Mouse (Mus musculus) spleen, adult 18-20 months (tissue): ENCODE measurements at regions not wholly inside any gene's neighbourhood (a gene's known extent, or its start where the extent isn't known, plus 50 kb on each side); places are given as distances from the start of the nearest gene placed in this dataset.

Experiments used
- DNase-seq, 2 experiments: peaks; one replicate each; pipeline ENCODE4 v3.0.0; 2022; ENCODE audit warnings: mixed read lengths in 2 of 2

- DNase-seq, result no peak
Measured at GRCm38 (mm10) chr6:117427351-117428142, 259.2 kb downstream of the Cxcl12 start.

DNA sequence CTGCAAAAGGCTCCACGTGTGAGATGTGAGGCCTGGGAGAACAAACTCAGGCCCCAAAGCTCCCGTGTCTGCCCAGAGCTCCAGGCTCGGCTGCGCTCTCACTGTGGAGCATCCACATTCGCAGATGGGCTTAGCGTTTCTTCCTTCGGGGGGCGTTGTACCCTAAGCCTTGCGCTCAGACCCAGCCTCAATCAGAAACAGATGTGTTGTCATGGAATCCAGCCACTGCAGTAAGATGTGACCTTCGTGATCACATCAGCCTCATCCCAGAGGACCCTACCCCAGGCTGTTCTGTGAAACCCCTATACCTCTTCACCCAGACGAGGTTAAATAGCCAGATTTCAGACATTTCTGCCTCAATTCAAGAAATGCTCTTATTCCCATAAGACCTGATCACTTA is 260.1 kb downstream of the Cxcl12 start:
- no peak for DNase-seq

GRCm38 (mm10) chr6:117430876-117431781 is 262.8 kb downstream of the Cxcl12 start:
- peak; percentile 68 to 72 for DNase-seq

DNA sequence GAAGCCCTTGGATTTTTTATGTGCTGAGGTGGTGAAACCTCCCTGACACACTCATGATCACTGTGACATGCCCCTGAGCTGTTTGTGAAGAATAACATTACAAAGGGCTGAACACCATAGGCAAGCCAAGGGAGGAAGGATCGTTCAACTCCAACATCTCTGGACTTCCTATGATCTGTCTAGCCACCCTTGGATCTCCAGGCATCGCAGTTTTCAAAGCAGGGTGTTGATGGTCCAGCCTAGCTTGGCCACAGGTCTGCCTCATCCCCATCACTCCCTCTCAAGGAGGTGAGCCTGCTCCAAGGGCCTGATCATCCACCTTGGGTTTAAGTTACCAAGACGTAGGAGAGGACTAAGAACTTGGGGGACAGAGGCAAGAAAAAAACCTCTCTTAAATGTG is 268.5 kb downstream of the Cxcl12 start:
- no peak for DNase-seq

GRCm38 (mm10) chr6:117437411-117438101 is 269.2 kb downstream of the Cxcl12 start:
- no peak for DNase-seq

DNA sequence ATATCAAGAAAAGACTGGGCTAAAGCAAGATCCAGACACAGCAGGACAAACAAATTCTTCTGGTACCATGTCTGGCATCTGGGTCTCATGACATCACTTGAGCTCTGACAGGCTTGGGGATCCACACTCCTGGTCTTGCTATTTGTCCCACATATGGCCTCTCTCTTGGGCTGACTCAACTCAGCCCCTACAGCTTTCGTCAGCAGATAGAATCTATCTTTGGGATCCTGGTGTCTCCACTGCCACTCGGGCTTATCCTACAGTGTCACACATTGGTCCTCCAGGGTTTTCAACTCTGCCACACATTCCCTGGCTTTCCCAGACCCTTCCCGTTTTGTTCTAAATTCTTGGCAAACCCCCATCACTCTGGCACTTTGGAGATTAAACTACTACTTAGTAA is 280.3 kb downstream of the Cxcl12 start:
- DNase-seq, result no peak

DNA sequence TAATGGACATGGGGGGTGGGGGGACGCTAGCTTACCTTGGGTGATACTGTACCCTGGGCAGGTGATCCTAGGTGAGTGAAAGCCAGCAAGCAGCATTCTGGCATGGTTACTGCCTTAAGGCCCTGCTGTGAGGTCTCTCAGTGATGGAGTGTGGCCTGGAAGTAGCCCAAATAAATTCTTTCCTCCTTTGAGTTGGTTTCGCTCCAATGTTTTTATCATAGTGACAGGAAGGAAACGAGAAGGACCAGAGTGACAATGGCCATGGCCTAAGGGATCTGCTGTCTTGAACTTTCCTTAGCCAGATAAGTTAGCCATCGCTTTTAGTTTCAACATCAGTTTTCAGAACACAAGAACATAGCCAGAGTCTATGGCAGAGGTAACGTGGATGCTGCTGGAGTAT is 282.7 kb downstream of the Cxcl12 start:
- no peak for DNase-seq

DNA sequence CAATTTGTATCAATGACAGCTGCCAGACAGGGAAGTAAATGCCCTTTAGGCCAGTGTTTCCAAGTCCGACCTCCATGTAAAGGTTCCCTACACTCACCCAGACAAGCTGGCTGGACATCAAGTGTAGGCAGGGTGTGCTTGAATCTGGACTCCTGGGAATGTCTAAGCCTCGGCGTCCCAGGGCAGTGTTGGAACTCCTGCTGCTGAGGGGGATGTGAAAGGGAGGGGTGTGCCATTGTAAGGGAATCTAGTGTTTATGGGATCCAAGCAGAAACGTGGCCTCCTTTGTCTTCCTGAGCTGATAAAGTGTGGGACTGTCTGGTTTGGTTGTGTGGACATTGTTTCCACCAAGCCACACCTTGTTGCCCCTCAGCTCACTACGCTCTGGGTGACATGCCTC is 291.9 kb downstream of the Cxcl12 start:
- no peak for DNase-seq

DNA sequence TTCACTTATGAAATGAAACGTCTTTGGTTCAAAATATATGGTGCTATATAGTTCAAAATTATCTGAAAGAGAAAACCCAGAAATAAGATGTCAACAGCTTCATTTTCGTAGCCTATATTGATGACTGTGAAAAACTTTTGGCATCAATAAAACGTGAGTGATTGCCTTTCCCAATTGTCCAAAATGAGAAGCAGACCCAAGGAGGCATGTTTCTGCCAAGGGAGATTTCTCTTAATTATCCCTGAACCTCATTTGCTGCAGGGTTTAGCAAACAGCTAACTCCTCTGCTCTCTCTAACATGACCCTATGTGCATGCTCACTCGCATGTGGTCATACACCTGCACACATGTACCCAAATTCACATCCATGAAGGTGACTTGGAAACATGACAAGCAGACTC is 296.8 kb downstream of the Cxcl12 start:
- no peak for DNase-seq

DNA sequence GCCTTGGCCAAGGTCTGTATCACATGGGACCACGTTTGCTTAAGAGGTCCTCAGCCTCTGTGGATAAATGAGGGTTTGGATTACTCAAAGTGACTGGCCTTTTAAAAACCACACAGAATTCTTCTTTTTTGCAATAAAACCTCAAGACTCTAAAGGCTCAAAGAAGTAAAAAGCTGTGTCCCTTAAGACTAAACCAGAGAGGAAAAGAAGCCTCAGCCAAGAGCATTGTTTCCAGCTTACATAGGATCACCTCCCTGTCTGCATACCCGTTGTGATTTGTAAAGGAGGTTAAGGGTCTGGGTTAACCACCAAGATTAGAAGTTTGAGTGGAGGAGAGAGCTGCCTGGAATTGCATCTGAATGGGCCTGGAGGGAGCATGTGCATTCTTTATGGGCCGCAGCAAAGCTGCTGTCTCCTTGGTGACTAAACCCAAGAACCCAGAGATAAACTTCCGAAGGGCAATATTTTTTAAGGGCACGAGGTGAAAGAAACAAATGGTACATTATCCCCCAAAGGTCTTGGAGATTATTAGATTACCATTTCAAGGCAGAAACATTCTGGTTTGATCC is 297.4 kb downstream of the Cxcl12 start:
- DNase-seq, result no peak

- no peak for DNase-seq
Measured at GRCm38 (mm10) chr6:117479376-117479775, 311.0 kb downstream of the Cxcl12 start.

DNA sequence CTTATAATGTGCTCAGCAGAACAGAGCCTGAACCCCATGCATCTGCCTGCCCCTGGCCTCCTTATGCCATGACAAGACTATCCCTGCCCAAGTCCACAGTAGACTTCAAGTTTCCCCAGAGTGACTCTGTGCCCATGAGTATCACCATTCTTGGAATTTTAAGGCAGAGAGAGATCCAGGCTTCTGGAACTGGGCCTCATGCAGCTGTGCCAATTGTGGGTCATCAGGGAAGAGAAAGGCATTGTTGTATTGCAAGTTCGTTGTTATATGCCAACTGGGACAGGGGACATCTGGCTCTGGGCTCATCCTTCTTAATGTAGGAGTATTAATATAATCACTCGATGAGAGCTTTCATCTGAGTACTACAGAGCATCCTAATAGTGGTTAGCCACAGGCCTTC is 312.1 kb downstream of the Cxcl12 start:
- no peak for DNase-seq

DNA sequence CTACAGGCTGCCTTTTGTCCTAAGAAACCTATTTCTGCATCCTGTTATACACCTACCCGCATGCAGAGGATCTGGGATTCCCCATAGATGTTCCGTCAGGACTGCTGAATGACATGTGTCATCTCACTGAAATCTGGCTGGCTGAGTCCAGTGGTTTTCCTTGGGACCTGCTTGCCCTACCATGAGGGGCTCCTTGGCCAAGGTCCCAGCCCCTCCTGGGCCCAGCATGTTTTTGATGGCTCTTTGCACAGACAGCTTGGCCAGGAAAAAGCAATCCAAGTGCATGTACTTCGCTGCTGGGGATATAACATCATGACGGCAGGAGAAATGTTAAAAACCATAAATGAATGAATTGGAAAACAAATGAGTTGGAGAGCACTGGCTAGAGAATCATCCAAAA is 320.8 kb downstream of the Cxcl12 start:
- no peak for DNase-seq

GRCm38 (mm10) chr6:117489761-117490396 is 321.5 kb downstream of the Cxcl12 start:
- DNase-seq, result no peak

GRCm38 (mm10) chr6:117494971-117495370 is 326.6 kb downstream of the Cxcl12 start:
- no peak for DNase-seq

GRCm38 (mm10) chr6:117497337-117497736 is 329.0 kb downstream of the Cxcl12 start:
- DNase-seq, result no peak

DNA sequence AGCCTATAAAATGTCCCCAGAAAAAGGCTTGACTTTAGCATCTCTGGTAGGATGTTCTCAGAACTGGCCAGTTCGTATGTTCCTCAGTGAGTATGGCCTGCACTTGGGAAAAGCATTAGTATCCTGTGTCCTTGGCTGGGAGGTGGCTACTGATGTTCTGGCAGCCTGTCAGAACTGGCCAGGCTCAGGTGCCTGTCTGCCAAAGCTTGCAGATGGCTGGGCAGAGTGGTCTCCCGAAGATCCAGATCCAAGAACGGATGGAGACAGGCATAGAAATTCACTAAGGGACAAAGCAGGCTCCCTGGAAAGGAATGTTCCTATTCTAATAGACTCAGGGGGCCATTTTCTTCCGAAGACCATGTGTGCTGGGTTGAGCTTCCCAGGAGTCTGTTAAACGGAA is 329.6 kb downstream of the Cxcl12 start:
- no peak for DNase-seq

GRCm38 (mm10) chr6:117502346-117502745 is 334.0 kb downstream of the Cxcl12 start:
- no peak for DNase-seq

GRCm38 (mm10) chr6:117504771-117505170 is 336.2 kb upstream of the Zfp637 start:
- no peak for DNase-seq

DNA sequence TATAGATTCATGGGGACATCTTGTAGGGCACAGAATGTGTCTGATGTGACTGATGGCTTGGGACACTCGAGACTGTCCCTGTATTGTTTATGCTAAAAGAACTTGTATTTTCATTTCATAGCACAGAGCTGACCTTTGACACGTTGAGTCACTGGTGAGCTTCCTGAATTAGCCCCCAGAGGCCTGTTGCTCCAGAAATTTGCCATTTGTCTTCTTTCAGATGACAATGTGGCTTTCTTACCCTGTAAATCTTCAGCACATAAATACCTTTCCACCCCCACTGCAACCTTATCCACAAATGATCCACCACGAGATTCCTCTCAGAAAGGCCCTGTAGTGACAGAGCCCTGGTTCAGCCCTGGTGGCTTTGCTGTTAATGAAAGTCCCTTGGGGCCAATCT is 335.5 kb upstream of the Zfp637 start:
- no peak for DNase-seq

GRCm38 (mm10) chr6:117506619-117507018 is 334.4 kb upstream of the Zfp637 start:
- DNase-seq, result no peak

- no peak for DNase-seq
Measured at GRCm38 (mm10) chr6:117508860-117509259, 332.1 kb upstream of the Zfp637 start.

- no peak for DNase-seq
Measured at GRCm38 (mm10) chr6:117510026-117510425, 331.0 kb upstream of the Zfp637 start.
